Mouse (Mus musculus) MEL (cell line): ENCODE results near the gene Ap4s1. TPM values are rescaled to one million over a fixed set of nuclear protein-coding genes. Genes with fewer than 3 reads are reported as not detected.

Source experiments
- DNase-seq: peaks from one replicate; pipeline ENCODE4 v3.0.0; 2011; ENCODE audit warnings: low read depth, low spot score
- H3K27ac ChIP-seq: 2 replicates; pipeline ENCODE4 v1.5.1; 2012; ENCODE audit warnings: low read depth, mild to moderate bottlenecking, control low read depth, low read length, moderate library complexity; ENCODE audit not compliant: control insufficient read depth
- H3K27me3 ChIP-seq, 2 experiments: fragments of 150-350 bp in 1 of 2; sonication (generic) in 1 of 2; 2 replicates each; pipeline ENCODE4 v1.6.1; 2012; ENCODE audit warnings: low read length in 2 of 2, mild to moderate bottlenecking in 2 of 2, improper control_type of control experiment in 1 of 2, moderate library complexity in 1 of 2; ENCODE audit not compliant: insufficient read depth in 2 of 2, control insufficient read depth in 1 of 2
- H3K36me3 ChIP-seq, 2 experiments: 2 replicates each; pipeline ENCODE4 v1.6.1; 2012 to 2014; ENCODE audit warnings: low read length in 2 of 2, improper control_type of control experiment in 1 of 2, inconsistent platforms in 1 of 2, mild to moderate bottlenecking in 1 of 2; ENCODE audit not compliant: insufficient read depth in 2 of 2, control insufficient read depth in 1 of 2
- H3K4me1 ChIP-seq, 2 experiments: fragments of 150-350 bp in 1 of 2; sonication (generic) in 1 of 2; 2 replicates each; pipeline ENCODE4 v1.6.1; 2012; ENCODE audit warnings: low read length in 2 of 2, improper control_type of control experiment in 1 of 2, mild to moderate bottlenecking in 1 of 2; ENCODE audit not compliant: insufficient read depth in 2 of 2, control insufficient read depth in 1 of 2
- H3K4me3 ChIP-seq, 2 experiments: fragments of 150-350 bp in 1 of 2; sonication (generic) in 1 of 2; 2 replicates each; pipeline ENCODE4 v1.5.1; 2012; ENCODE audit warnings: low read depth in 2 of 2, low read length in 2 of 2, mild to moderate bottlenecking in 2 of 2, moderate library complexity in 2 of 2, control low read depth in 1 of 2, improper control_type of control experiment in 1 of 2; ENCODE audit not compliant: control insufficient read depth in 1 of 2, insufficient read depth in 1 of 2
- H3K79me2 ChIP-seq: 2 replicates; pipeline ENCODE4 v1.6.1; 2012; ENCODE audit warnings: mild to moderate bottlenecking, low read length, moderate library complexity; ENCODE audit not compliant: control insufficient read depth, poor library complexity, insufficient read depth
- H3K9ac ChIP-seq: 2 replicates; pipeline ENCODE4 v1.6.1; 2012; ENCODE audit warnings: low read depth, mild to moderate bottlenecking, control low read depth, low read length, moderate library complexity; ENCODE audit not compliant: control insufficient read depth, poor library complexity, severe bottlenecking
- H3K9me3 ChIP-seq: fragments of 150-350 bp; sonication (generic); replicated peaks from 2 replicates; pipeline ENCODE4 v1.6.1; 2012; ENCODE audit warnings: mild to moderate bottlenecking, low read length, improper control_type of control experiment, moderate library complexity; ENCODE audit not compliant: insufficient read depth
- CHD1 ChIP-seq: IDR thresholded peaks from 2 replicates; pipeline ENCODE4 v1.6.1; 2012; ENCODE audit warnings: low read depth, mild to moderate bottlenecking, inconsistent platforms, low read length, improper control_type of control experiment
- CHD2 ChIP-seq: IDR thresholded peaks from 2 replicates; pipeline ENCODE4 v1.6.1; 2011; ENCODE audit warnings: low read length, improper control_type of control experiment
- ELF1 ChIP-seq: IDR thresholded peaks from 2 replicates; pipeline ENCODE4 v1.6.1; 2014; ENCODE audit warnings: low read depth, mild to moderate bottlenecking, inconsistent platforms, low read length, improper control_type of control experiment, moderate library complexity
- EP300 ChIP-seq, 2 experiments: IDR thresholded peaks; 2 replicates each; pipeline ENCODE4 v1.6.1; 2011; ENCODE audit warnings: improper control_type of control experiment in 2 of 2, low read length in 2 of 2, low read depth in 1 of 2, mild to moderate bottlenecking in 1 of 2
- GABPA ChIP-seq: IDR thresholded peaks from 2 replicates; pipeline ENCODE4 v1.6.1; 2012; ENCODE audit warnings: low read depth, mild to moderate bottlenecking, inconsistent platforms, low read length, improper control_type of control experiment, moderate library complexity
- JUND ChIP-seq: IDR thresholded peaks from 2 replicates; pipeline ENCODE4 v1.6.1; 2011; ENCODE audit warnings: low read depth, mild to moderate bottlenecking, improper control_type of control experiment, low read length
- KAT2A ChIP-seq: conservative IDR thresholded peaks from 2 replicates; pipeline ENCODE4 v1.6.1; 2012; ENCODE audit warnings: low read depth, low read length, improper control_type of control experiment, inconsistent platforms
- MAZ ChIP-seq: IDR thresholded peaks from 2 replicates; pipeline ENCODE4 v1.6.1; 2012; ENCODE audit warnings: low read depth, mild to moderate bottlenecking, inconsistent platforms, low read length, improper control_type of control experiment
- MEF2A ChIP-seq: IDR thresholded peaks from 2 replicates; pipeline ENCODE4 v1.6.1; 2014; ENCODE audit warnings: low read depth, mild to moderate bottlenecking, inconsistent platforms, low read length, improper control_type of control experiment; ENCODE audit not compliant: poor library complexity, insufficient replicate concordance, severe bottlenecking; ENCODE audit errors: extremely low read depth
- MXI1 ChIP-seq: IDR thresholded peaks from 2 replicates; pipeline ENCODE4 v1.6.1; 2011; ENCODE audit warnings: mild to moderate bottlenecking, low read depth, low read length, improper control_type of control experiment
- MYB ChIP-seq: IDR thresholded peaks from 2 replicates; pipeline ENCODE4 v1.6.1; 2011; ENCODE audit warnings: mild to moderate bottlenecking, low read depth, low read length, improper control_type of control experiment
- NELFE ChIP-seq: IDR thresholded peaks from 2 replicates; pipeline ENCODE4 v1.6.1; 2011; ENCODE audit warnings: low read depth, low read length, improper control_type of control experiment
- NRF1 ChIP-seq: IDR thresholded peaks from 2 replicates; pipeline ENCODE4 v1.6.1; 2014; ENCODE audit warnings: low read depth, mild to moderate bottlenecking, inconsistent platforms, low read length, improper control_type of control experiment, moderate library complexity; ENCODE audit not compliant: poor library complexity, insufficient read depth, severe bottlenecking
- POLR2A ChIP-seq, 2 experiments: IDR thresholded peaks; 2 replicates each; pipeline ENCODE4 v1.6.1; 2011 to 2012; ENCODE audit warnings: low read length in 2 of 2, mild to moderate bottlenecking in 2 of 2, control low read depth in 1 of 2, improper control_type of control experiment in 1 of 2, low read depth in 1 of 2, moderate library complexity in 1 of 2; ENCODE audit not compliant: control insufficient read depth in 1 of 2, insufficient read depth in 1 of 2, poor library complexity in 1 of 2
- POLR2AphosphoS2 ChIP-seq: IDR thresholded peaks from 2 replicates; pipeline ENCODE4 v1.6.1; 2011; ENCODE audit warnings: low read length, improper control_type of control experiment
- RCOR1 ChIP-seq: IDR thresholded peaks from 2 replicates; pipeline ENCODE4 v1.6.1; 2012; ENCODE audit warnings: low read depth, mild to moderate bottlenecking, inconsistent platforms, low read length, improper control_type of control experiment
- SMC3 ChIP-seq: IDR thresholded peaks from 2 replicates; pipeline ENCODE4 v1.6.1; 2011; ENCODE audit warnings: low read depth, low read length, improper control_type of control experiment
- USF2 ChIP-seq, 2 experiments: IDR thresholded peaks; 2 replicates each; pipeline ENCODE4 v1.6.1; 2011 to 2012; ENCODE audit warnings: improper control_type of control experiment in 2 of 2, low read length in 2 of 2, borderline replicate concordance in 1 of 2, inconsistent platforms in 1 of 2, low read depth in 1 of 2, mild to moderate bottlenecking in 1 of 2; ENCODE audit not compliant: insufficient read depth in 1 of 2
- ZNF384 ChIP-seq: IDR thresholded peaks from 2 replicates; pipeline ENCODE4 v1.6.1; 2012; ENCODE audit warnings: low read depth, mild to moderate bottlenecking, inconsistent platforms, low read length, improper control_type of control experiment
- polyA plus RNA-seq, 2 experiments: library from polyadenylated mRNA; stranded (reverse) in 1 of 2; unstranded in 1 of 2; fragments of >175 nt in 1 of 2; fragments of >200 nt in 1 of 2; gene quantifications; 2 replicates each; pipeline versions ENCODE4 v1.2.1 to v1.2.4; 2012; ENCODE audit warnings: low replicate concordance in 2 of 2, low read depth in 1 of 2; ENCODE audit not compliant: insufficient read length in 2 of 2, insufficient read depth in 1 of 2, missing spikeins in 1 of 2
- total RNA-seq: library from RNA; depleted of rRNA; stranded (reverse); fragments of 300-350 nt; gene quantifications from 2 replicates; pipeline ENCODE4 v1.2.3, GENCODE M21; 2012

The Ap4s1 gene
- total and polyA plus RNA-seq, 3 experiments = 9.0 to 13.3 TPM; not detected in 1

DNA sequence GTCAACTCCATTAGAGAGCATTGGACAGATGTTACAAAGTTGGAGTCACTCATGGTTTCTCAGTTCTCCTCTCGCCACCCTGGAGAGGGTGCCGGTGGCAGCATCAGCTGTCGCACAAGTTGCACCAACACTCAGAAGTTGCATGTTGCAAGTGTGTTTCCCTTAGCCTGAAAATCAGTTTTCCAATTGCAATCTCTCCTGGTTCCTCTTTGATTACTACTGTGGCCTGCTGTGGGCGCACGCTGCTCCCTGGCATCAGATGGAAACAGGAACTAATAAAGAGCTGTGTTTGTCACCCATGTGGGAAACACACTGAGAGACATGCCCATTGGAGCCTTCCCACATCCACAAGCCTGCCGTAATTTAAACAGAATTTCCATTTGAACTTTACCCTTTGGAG is 27.8 kb downstream of the Ap4s1 start:
- Histone ChIP-seq H3K4me3 (no peak overlapping the region), H3K4me1 (no peaks in the 10 kb centered on the region), H3K36me3 (peaks cover 0 to 2% of the 10 kb centered on the region in 2 experiments; a peak in 1 of 4 replicates), H3K9me3 (no peaks in the 10 kb centered on the region), H3K9ac (no peak overlapping the region), H3K27me3 (no peaks in the 10 kb centered on the region), H3K79me2 (no peaks in the 10 kb centered on the region), H3K27ac (no peak overlapping the region)
- TF ChIP-seq JUND (no peak), RCOR1 (peak; percentile 20; the same call in 1 of the 2 replicates)
- DNase-seq = no peak

- no peak for DNase-seq
- TF ChIP-seq EP300 (IDR thresholded peaks at IDR 0.05; ENCODE audit: low read depth in 1 of 2, low read length in 2 of 2) (no peak), ZNF384 (no peak), MYB (no peak), MXI1 (no peak), POLR2A (IDR thresholded peaks at IDR 0.05; ENCODE audit: control insufficient read depth in 1 of 2, insufficient read depth in 1 of 2, low read depth in 1 of 2, low read length in 2 of 2, poor library complexity in 1 of 2) (no peak), KAT2A (no peak), CHD2 (no peak), MEF2A (no peak), POLR2AphosphoS2 (no peak), CHD1 (no peak), SMC3 (no peak), ELF1 (no peak), NRF1 (no peak), NELFE (no peak), GABPA (no peak), MAZ (no peak), USF2 (IDR thresholded peaks at IDR 0.05; ENCODE audit: borderline replicate concordance in 1 of 2, insufficient read depth in 1 of 2, low read depth in 1 of 2, low read length in 2 of 2) (no peak)
- Histone ChIP-seq H3K36me3 (peaks cover 0 to 2% of the 10 kb centered on the region in 2 experiments; a peak in 1 of 4 replicates), H3K4me1 (no peaks in the 10 kb centered on the region), H3K9ac (no peak overlapping the region), H3K4me3 (no peak overlapping the region), H3K9me3 (no peaks in the 10 kb centered on the region), H3K79me2 (no peaks in the 10 kb centered on the region), H3K27ac (no peak overlapping the region), H3K27me3 (no peaks in the 10 kb centered on the region)
These were observed 31.0 kb downstream of the Ap4s1 start for GRCm38 (mm10) chr12:51721836-51722235.
